Mouse (Mus musculus) retina, postnatal 1 day (tissue): ENCODE data around the gene Cldn34a.
"Not testable (repeated sequence)": the region's sequence is repeated elsewhere in the genome, so short reads cannot be mapped to it uniquely, and the experiment has no call there.

ENCODE experiments used
- DNase-seq: peaks from one replicate; pipeline ENCODE4 v3.0.0-alpha.2; 2012

Cldn34a gene

DNA sequence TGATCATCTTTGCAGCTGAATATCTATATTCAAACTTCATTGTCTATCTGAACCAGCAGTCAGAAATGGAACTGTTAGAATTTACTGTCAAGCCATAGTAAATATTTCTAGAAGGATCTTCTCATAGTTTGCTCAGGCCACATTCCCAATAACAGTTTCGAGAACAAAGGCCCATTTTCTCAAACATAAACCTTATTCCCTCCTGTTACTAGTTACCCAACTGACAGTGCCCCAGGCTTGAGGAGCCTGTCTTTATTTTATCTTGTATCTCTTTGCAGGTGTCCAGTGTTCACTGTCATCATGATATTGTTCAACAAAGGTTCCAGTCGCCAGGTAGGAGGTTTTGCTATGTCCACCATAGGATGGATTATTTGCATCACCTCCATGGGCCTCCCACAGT, at the start of gene Cldn34a:
Gene Cldn34a, plus strand, starts transcription at position 301 of the 400 bp plus-strand sequence.
- DNase-seq = no peak

DNA sequence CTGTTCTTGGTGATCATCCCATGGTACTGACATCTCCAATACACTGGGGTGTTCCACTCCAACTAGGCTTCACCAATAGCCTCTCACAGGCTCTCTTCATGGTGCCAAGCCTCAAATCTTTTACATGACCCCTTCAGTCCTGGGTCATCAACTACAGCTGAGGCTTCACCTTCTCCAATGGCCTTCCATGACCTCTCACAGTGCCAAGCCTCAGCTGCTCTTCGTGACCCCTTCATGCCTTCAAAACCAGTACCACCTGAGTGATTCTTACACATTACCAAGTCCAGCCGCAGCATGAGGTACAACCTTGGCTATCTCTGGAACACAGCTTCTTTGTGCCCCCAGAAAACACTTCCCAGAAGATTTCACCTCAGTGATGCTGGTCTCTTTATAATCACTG, 44.5 kb upstream of the Cldn34a start:
- DNase-seq = not testable (repeated sequence)

DNA sequence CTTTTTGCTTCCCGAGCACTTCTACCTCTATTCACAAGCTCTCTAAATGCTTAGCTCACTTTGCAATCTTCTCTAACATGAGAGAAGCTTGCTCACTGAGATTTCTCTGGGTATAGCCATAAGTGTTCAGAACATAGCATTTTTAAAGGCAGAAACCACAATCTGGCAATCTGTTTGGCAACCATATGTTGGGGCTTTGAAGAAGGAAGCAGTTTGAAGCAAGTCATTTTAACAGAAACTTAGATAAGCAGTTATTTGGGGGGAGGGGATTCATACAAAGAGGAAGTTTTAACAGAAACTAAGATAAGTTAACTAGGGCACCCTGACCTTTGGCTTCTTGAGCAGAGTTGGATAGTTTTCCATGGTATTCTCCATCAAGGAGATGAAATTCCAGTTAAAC, 17.4 kb upstream of the Cldn34a start:
- no peak for DNase-seq

DNA sequence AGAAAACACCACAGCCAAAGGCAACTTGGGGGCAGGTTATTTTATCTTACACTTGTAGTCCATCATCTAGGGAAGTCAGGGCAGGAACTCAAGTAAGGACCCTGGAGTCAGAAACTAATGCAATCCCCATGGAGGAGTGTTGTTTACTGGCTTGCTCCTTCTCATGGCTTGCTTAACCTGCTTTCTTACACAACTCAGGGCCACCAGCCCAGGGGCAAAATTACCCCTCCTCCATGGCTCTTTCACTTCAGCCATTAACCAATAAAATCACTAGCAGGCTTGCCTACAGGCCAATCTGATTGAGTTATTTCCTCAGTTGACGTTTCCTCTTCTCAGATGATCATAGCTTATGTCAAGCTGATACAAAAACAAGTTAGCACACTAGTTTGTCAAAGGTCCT, 15.0 kb upstream of the Cldn34a start:
- DNase-seq = no peak

DNA sequence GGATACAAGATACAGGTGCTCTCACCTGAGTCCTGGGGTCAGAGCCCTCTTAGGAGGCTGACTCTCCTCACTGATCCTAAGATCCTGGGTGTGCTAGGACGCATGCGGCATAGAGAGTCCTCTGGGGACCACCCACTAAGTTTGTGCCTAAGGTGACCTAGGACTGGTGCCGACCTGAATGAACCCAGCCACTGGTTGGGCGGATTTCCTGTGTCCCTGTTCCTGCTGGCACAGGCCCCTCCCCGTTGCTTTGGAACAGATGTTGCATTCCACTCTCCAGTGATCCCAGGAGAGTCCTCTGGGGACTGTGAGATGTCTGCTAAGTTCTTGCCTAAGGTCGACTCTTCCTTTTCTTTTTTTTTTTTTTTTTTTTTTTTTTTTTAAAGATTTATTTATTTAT, 5.7 kb upstream of the Cldn34a start:
- DNase-seq = no peak
